Mouse (Mus musculus): Measurements from ENCODE around the gene Col18a1. TPM values are rescaled to one million over a fixed set of nuclear protein-coding genes. Genes with fewer than 3 reads are reported as not detected.
A peak's percentile ranks its signal among the peaks of the same experiment; 100 is the strongest.

The Col18a1 gene
- total RNA-seq, 1 experiment: 414 TPM

- TF ChIP-seq HCFC1 (IDR thresholded peaks at IDR 0.05; ENCODE audit: borderline replicate concordance, insufficient read depth, low read length) (no peak), ZC3H11A (IDR thresholded peaks at IDR 0.05; ENCODE audit: borderline replicate concordance, low read depth, low read length) (no peak), ZNF384 (IDR thresholded peaks at IDR 0.05; ENCODE audit: low read depth, low read length) (no peak), MAFK (IDR thresholded peaks at IDR 0.05; ENCODE audit: insufficient read depth, low read depth, low read length) (peak; percentile 63; the same call in 1 of the 2 replicates), CHD2 (IDR thresholded peaks at IDR 0.05; ENCODE audit: low read depth, low read length) (no peak)
- in situ Hi-C loops (cut with MboI; ENCODE audit: low sequenced_read_pairs in 2 of 2, unreplicated experiment in 2 of 2): no loop called here
- no peaks in the 10 kb centered on the region for H3K9me3 ChIP-seq (ENCODE audit: control insufficient read depth, insufficient read depth, low read depth, low read length)
- DNase-seq (ENCODE audit: low read depth, low spot score): no peak
- no peaks in the 10 kb centered on the region for H3K36me3 ChIP-seq (ENCODE audit: control insufficient read depth, insufficient read depth, low read length, poor library complexity, severe bottlenecking)
- H3K9ac ChIP-seq (ENCODE audit: insufficient read depth, low read depth, low read length, poor library complexity, severe bottlenecking): peak overlapping the region; percentile 5; the same call in 1 of the 2 replicates
- H3K4me1 ChIP-seq (ENCODE audit: control insufficient read depth in 2 of 2, insufficient read depth in 2 of 2, low read length in 2 of 2, poor library complexity in 1 of 2): peaks cover 5 to 19% of the 10 kb centered on the region in 2 experiments
- no peak overlapping the region for H3K4me3 ChIP-seq (ENCODE audit: insufficient read depth in 1 of 2, low read depth in 1 of 2, low read length in 2 of 2, poor library complexity in 1 of 2, severe bottlenecking in 1 of 2)
- peak overlapping the region; percentile 43; the same call in 1 of the 2 replicates for H3K27ac ChIP-seq (ENCODE audit: insufficient read depth, low read depth, low read length, poor library complexity, severe bottlenecking)
Observed at GRCm38 (mm10) chr10:77206565-77207079, 40.3 kb upstream of the Col18a1 start.

- Histone ChIP-seq H3K9ac (ENCODE audit: insufficient read depth, low read depth, low read length, poor library complexity, severe bottlenecking) (no peak overlapping the region), H3K27ac (ENCODE audit: insufficient read depth, low read depth, low read length, poor library complexity, severe bottlenecking) (no peak overlapping the region; the same call in 1 of the 2 replicates), H3K4me3 (ENCODE audit: insufficient read depth in 1 of 2, low read depth in 1 of 2, low read length in 2 of 2, poor library complexity in 1 of 2, severe bottlenecking in 1 of 2) (no peak overlapping the region), H3K36me3 (ENCODE audit: control insufficient read depth, insufficient read depth, low read length, poor library complexity, severe bottlenecking) (no peaks in the 10 kb centered on the region), H3K4me1 (ENCODE audit: control insufficient read depth in 2 of 2, insufficient read depth in 2 of 2, low read length in 2 of 2, poor library complexity in 1 of 2) (peaks cover 5 to 22% of the 10 kb centered on the region in 2 experiments; a peak in 3 of 4 replicates), H3K9me3 (ENCODE audit: control insufficient read depth, insufficient read depth, low read depth, low read length) (no peaks in the 10 kb centered on the region)
- TF ChIP-seq CHD2 (IDR thresholded peaks at IDR 0.05; ENCODE audit: low read depth, low read length) (no peak), MAFK (IDR thresholded peaks at IDR 0.05; ENCODE audit: insufficient read depth, low read depth, low read length) (no peak)
- DNase-seq (ENCODE audit: low read depth, low spot score): no peak
- in situ Hi-C loops (cut with MboI; ENCODE audit: low sequenced_read_pairs in 2 of 2, unreplicated experiment in 2 of 2): no loop called here
Observed at GRCm38 (mm10) chr10:77206134-77206533, 39.8 kb upstream of the Col18a1 start.

- TF ChIP-seq CHD2 (IDR thresholded peaks at IDR 0.05; ENCODE audit: low read depth, low read length): no peak
- no peak for TF ChIP-seq MAFK (IDR thresholded peaks at IDR 0.05; ENCODE audit: insufficient read depth, low read depth, low read length)
- TF ChIP-seq ZC3H11A (IDR thresholded peaks at IDR 0.05; ENCODE audit: borderline replicate concordance, low read depth, low read length): no peak
- TF ChIP-seq HCFC1 (IDR thresholded peaks at IDR 0.05; ENCODE audit: borderline replicate concordance, insufficient read depth, low read length): no peak
- no peak for TF ChIP-seq ZNF384 (IDR thresholded peaks at IDR 0.05; ENCODE audit: low read depth, low read length)
- in situ Hi-C loops (cut with MboI; ENCODE audit: low sequenced_read_pairs in 2 of 2, unreplicated experiment in 2 of 2): no loop called here
- no peaks in the 10 kb centered on the region for H3K36me3 ChIP-seq (ENCODE audit: control insufficient read depth, insufficient read depth, low read length, poor library complexity, severe bottlenecking)
- H3K4me3 ChIP-seq (ENCODE audit: insufficient read depth in 1 of 2, low read depth in 1 of 2, low read length in 2 of 2, poor library complexity in 1 of 2, severe bottlenecking in 1 of 2): no peak overlapping the region
- DNase-seq (ENCODE audit: low read depth, low spot score): no peak
- H3K4me1 ChIP-seq (ENCODE audit: control insufficient read depth in 2 of 2, insufficient read depth in 2 of 2, low read length in 2 of 2, poor library complexity in 1 of 2): peaks cover 10 to 39% of the 10 kb centered on the region in 2 experiments
- H3K27ac ChIP-seq (ENCODE audit: insufficient read depth, low read depth, low read length, poor library complexity, severe bottlenecking): no peak overlapping the region
- no peak overlapping the region for H3K9ac ChIP-seq (ENCODE audit: insufficient read depth, low read depth, low read length, poor library complexity, severe bottlenecking)
- no peaks in the 10 kb centered on the region for H3K9me3 ChIP-seq (ENCODE audit: control insufficient read depth, insufficient read depth, low read depth, low read length)
Observed at GRCm38 (mm10) chr10:77203960-77204359, 37.6 kb upstream of the Col18a1 start.

- Histone ChIP-seq H3K4me1 (ENCODE audit: control insufficient read depth in 2 of 2, insufficient read depth in 2 of 2, low read length in 2 of 2, poor library complexity in 1 of 2) (peaks cover 13 to 40% of the 10 kb centered on the region in 2 experiments), H3K9ac (ENCODE audit: insufficient read depth, low read depth, low read length, poor library complexity, severe bottlenecking) (no peak overlapping the region), H3K36me3 (ENCODE audit: control insufficient read depth, insufficient read depth, low read length, poor library complexity, severe bottlenecking) (no peaks in the 10 kb centered on the region), H3K27ac (ENCODE audit: insufficient read depth, low read depth, low read length, poor library complexity, severe bottlenecking) (peak overlapping the region; percentile 73), H3K9me3 (ENCODE audit: control insufficient read depth, insufficient read depth, low read depth, low read length) (no peaks in the 10 kb centered on the region), H3K4me3 (ENCODE audit: insufficient read depth in 1 of 2, low read depth in 1 of 2, low read length in 2 of 2, poor library complexity in 1 of 2, severe bottlenecking in 1 of 2) (no peak overlapping the region)
- in situ Hi-C loops (cut with MboI; ENCODE audit: low sequenced_read_pairs in 2 of 2, unreplicated experiment in 2 of 2): no loop called here
- TF ChIP-seq CHD2 (IDR thresholded peaks at IDR 0.05; ENCODE audit: low read depth, low read length) (no peak), ZNF384 (IDR thresholded peaks at IDR 0.05; ENCODE audit: low read depth, low read length) (no peak), HCFC1 (IDR thresholded peaks at IDR 0.05; ENCODE audit: borderline replicate concordance, insufficient read depth, low read length) (no peak), MAFK (IDR thresholded peaks at IDR 0.05; ENCODE audit: insufficient read depth, low read depth, low read length) (no peak), ZC3H11A (IDR thresholded peaks at IDR 0.05; ENCODE audit: borderline replicate concordance, low read depth, low read length) (no peak)
- no peak for DNase-seq (ENCODE audit: low read depth, low spot score)
Observed at GRCm38 (mm10) chr10:77201919-77202318, 35.6 kb upstream of the Col18a1 start.

Data from ES-E14 (cell line).